Mouse (Mus musculus): Measurements from ENCODE around the gene Adamts7.

DNA sequence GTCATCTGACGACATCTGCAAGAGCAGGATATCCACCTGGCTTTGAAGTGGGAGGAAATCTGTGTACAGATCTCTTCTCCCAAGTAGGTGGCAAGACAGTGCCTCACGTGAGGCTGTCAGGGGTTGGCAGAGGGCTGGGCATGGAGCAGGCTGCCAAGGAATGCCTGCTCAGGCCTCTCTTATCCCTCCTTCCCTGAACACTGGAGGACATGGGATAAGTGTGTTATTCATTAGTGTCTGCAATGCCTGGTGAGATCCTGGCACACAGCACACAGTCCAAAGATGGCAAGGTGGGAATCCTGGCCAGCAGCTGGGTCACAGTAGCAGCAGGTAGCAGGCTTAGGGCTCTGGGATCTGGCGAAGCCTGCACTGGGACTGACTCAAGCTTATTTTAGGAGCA lies 50.3 kb downstream of the Adamts7 start:
- no peak for TF ChIP-seq POLR2A (IDR thresholded peaks at IDR 0.05; ENCODE audit: borderline replicate concordance, control insufficient read depth, low read depth, low read length)
- no peak for TF ChIP-seq CTCF (IDR thresholded peaks at IDR 0.05; ENCODE audit: control insufficient read depth, insufficient read depth, low read length)
